Mouse (Mus musculus) liver, adult 2 months (tissue): Measurements from ENCODE around the gene Tubgcp5. TPM values are rescaled to one million over a fixed set of nuclear protein-coding genes. Genes with fewer than 3 reads are reported as not detected.

Source experiments
- DNase-seq: peaks from one replicate; pipeline ENCODE4 v3.0.0-alpha.2; 2011; ENCODE audit warnings: low read depth, low spot score; ENCODE audit errors: extremely low read depth
- H3K27ac ChIP-seq: fragments of 200-500 bp; replicated peaks from 2 replicates; pipeline ENCODE4 v1.5.1; 2012; ENCODE audit warnings: low read depth, mild to moderate bottlenecking, control low read depth, inconsistent platforms, low read length; ENCODE audit not compliant: insufficient read depth
- H3K27me3 ChIP-seq: fragments of 200-500 bp; 2 replicates; pipeline ENCODE4 v1.6.1; 2012; ENCODE audit warnings: mild to moderate bottlenecking, moderate library complexity, low read length, inconsistent platforms; ENCODE audit not compliant: control insufficient read depth, insufficient read depth
- H3K36me3 ChIP-seq: fragments of 200-500 bp; 2 replicates; pipeline ENCODE4 v1.6.1; 2012; ENCODE audit warnings: low read length, inconsistent platforms; ENCODE audit not compliant: control insufficient read depth, insufficient read depth
- H3K4me1 ChIP-seq: fragments of 200-500 bp; 2 replicates; pipeline ENCODE4 v1.6.1; 2011; ENCODE audit warnings: low read length; ENCODE audit not compliant: control insufficient read depth, insufficient read depth
- H3K4me3 ChIP-seq: fragments of 200-500 bp; 2 replicates; pipeline ENCODE4 v1.5.1; 2011; ENCODE audit warnings: low read depth, mild to moderate bottlenecking, control low read depth, low read length, moderate library complexity; ENCODE audit not compliant: insufficient read depth
- H3K79me2 ChIP-seq: fragments of 200-500 bp; 2 replicates; pipeline ENCODE4 v1.6.1; 2012; ENCODE audit warnings: inconsistent platforms, mild to moderate bottlenecking, low read length, moderate library complexity; ENCODE audit not compliant: control insufficient read depth, insufficient read depth
- H3K9ac ChIP-seq: fragments of 200-500 bp; 2 replicates; pipeline ENCODE4 v1.6.1; 2012; ENCODE audit warnings: low read depth, mild to moderate bottlenecking, control low read depth, inconsistent platforms, low read length
- CTCF ChIP-seq: fragments of 200-500 bp; IDR thresholded peaks from 2 replicates; pipeline ENCODE4 v1.5.1; 2011; ENCODE audit warnings: low read depth, low read length, control low read depth
- POLR2A ChIP-seq: fragments of 200-500 bp; IDR thresholded peaks from 2 replicates; pipeline ENCODE4 v1.6.1; 2011; ENCODE audit warnings: low read length, control low read depth; ENCODE audit not compliant: insufficient read depth; ENCODE audit errors: extremely low read depth
- WGBS: fragments of 180-500 bp; shearing (Covaris S2); methylation state at CpG from one replicate; pipeline ENCODE4 v1.1.7; 2018; 5-methylcytosine and 5-hydroxymethylcytosine counted together
- polyA plus RNA-seq: library from polyadenylated mRNA; depleted of rRNA; stranded (reverse); fragments of >200 nt; gene quantifications from 2 replicates; pipeline ENCODE4 v1.2.3, GENCODE M21; 2012
- total RNA-seq: library from RNA; depleted of rRNA; stranded (reverse); fragments of >200 nt; gene quantifications from 2 replicates; pipeline ENCODE4 v1.2.3, GENCODE M21; 2014

Gene Tubgcp5
- total and polyA plus RNA-seq, 2 experiments: 1.2 to 5.1 TPM

- no peak for TF ChIP-seq POLR2A
- Histone ChIP-seq H3K4me3 (no peak overlapping the region), H3K27me3 (no peaks in the 10 kb centered on the region), H3K79me2 (no peaks in the 10 kb centered on the region), H3K4me1 (no peaks in the 10 kb centered on the region), H3K9ac (no peak overlapping the region), H3K27ac (no peak overlapping the region), H3K36me3 (peaks cover 55% of the 10 kb centered on the region)
- WGBS: 81% methylated on average over 2 of the region's 2 CpGs
- DNase-seq: no peak
Observed at GRCm38 (mm10) chr7:55809967-55810366, 16.0 kb downstream of the Tubgcp5 start.

GRCm38 (mm10) chr7:55824468-55824867 is 30.5 kb downstream of the Tubgcp5 start:
- Histone ChIP-seq H3K27me3 (no peaks in the 10 kb centered on the region), H3K4me3 (no peak overlapping the region), H3K27ac (no peak overlapping the region), H3K9ac (no peak overlapping the region), H3K36me3 (peaks cover 43% of the 10 kb centered on the region), H3K4me1 (no peaks in the 10 kb centered on the region), H3K79me2 (no peaks in the 10 kb centered on the region)
- WGBS: 90% methylated on average over 5 of the region's 5 CpGs
- DNase-seq: no peak
- TF ChIP-seq CTCF: no peak
- TF ChIP-seq POLR2A: no peak

GRCm38 (mm10) chr7:55827551-55827950 is 33.6 kb downstream of the Tubgcp5 start:
- H3K27me3 ChIP-seq: no peaks in the 10 kb centered on the region
- no peaks in the 10 kb centered on the region for H3K79me2 ChIP-seq
- H3K36me3 ChIP-seq: peaks cover 50% of the 10 kb centered on the region
- no peak overlapping the region for H3K4me3 ChIP-seq
- 94% methylated on average over 9 of the region's 9 CpGs for WGBS
- H3K4me1 ChIP-seq: no peaks in the 10 kb centered on the region
- TF ChIP-seq CTCF (no peak), POLR2A (no peak)
- no peak for DNase-seq
- H3K27ac ChIP-seq: no peak overlapping the region
- no peak overlapping the region for H3K9ac ChIP-seq

- Histone ChIP-seq H3K79me2 (no peaks in the 10 kb centered on the region), H3K27me3 (no peaks in the 10 kb centered on the region), H3K9ac (no peak overlapping the region), H3K4me1 (0 out of 2 replicates have a peak, but pooled peaks cover 2% of the 10 kb centered on the region), H3K36me3 (peaks cover 6% of the 10 kb centered on the region), H3K4me3 (no peak overlapping the region), H3K27ac (no peak overlapping the region)
- no peak for DNase-seq
- 69% methylated on average over 4 of the region's 4 CpGs for WGBS
- TF ChIP-seq POLR2A (no peak), CTCF (no peak)
Observed at GRCm38 (mm10) chr7:55836877-55837276, 42.9 kb downstream of the Tubgcp5 start.

- H3K9ac ChIP-seq: peak within 1 kb of the TSS; percentile 86
- peaks cover 4% of the 10 kb centered on the region; the same call in 1 of the 2 replicates for H3K4me1 ChIP-seq
- no peak for DNase-seq
- H3K79me2 ChIP-seq: peaks cover 14% of the 10 kb centered on the region; the same call in 1 of the 2 replicates
- peak within 1 kb of the TSS; percentile 64 for H3K27ac ChIP-seq
- no peaks in the 10 kb centered on the region for H3K36me3 ChIP-seq
- no peak for TF ChIP-seq POLR2A
- no peak for TF ChIP-seq CTCF
- WGBS: 61% methylated on average over 7 of the region's 7 CpGs
- H3K27me3 ChIP-seq: no peaks in the 10 kb centered on the region
- H3K4me3 ChIP-seq: peak within 1 kb of the TSS; percentile 83
Observed at GRCm38 (mm10) chr7:55841445-55841844, 47.5 kb downstream of the Tubgcp5 start, which contains the start of gene Cyfip1. Gene Cyfip1, plus strand, starts transcription at chr7:55841745.

GRCm38 (mm10) chr7:55841977-55842503 is 48.1 kb downstream of the Tubgcp5 start:
- Histone ChIP-seq H3K9ac (peak overlapping the region; percentile 86), H3K4me3 (peak overlapping the region; percentile 83), H3K4me1 (peaks cover 4% of the 10 kb centered on the region; the same call in 1 of the 2 replicates), H3K27ac (peak overlapping the region; percentile 64), H3K79me2 (peaks cover 14% of the 10 kb centered on the region; the same call in 1 of the 2 replicates), H3K27me3 (no peaks in the 10 kb centered on the region), H3K36me3 (no peaks in the 10 kb centered on the region)
- TF ChIP-seq CTCF: no peak
- peak; percentile 54 for TF ChIP-seq POLR2A
- DNase-seq: peak; percentile 79
- WGBS: under 1% methylated on average over 47 of the region's 47 CpGs
